Mouse (Mus musculus): ENCODE data around the gene Lcp1. TPM values are rescaled to one million over a fixed set of nuclear protein-coding genes. Genes with fewer than 3 reads are reported as not detected.

The Lcp1 gene
- polyA plus RNA-seq, 1 experiment = 71.2 TPM

GRCm38 (mm10) chr14:75279716-75280115, 148.8 kb downstream of the Lcp1 start:
- no peak for TF ChIP-seq POLR2A (IDR thresholded peaks at IDR 0.05; ENCODE audit: control insufficient read depth, extremely low read depth, insufficient read depth, low read length, poor library complexity)
- no peak for TF ChIP-seq CTCF (IDR thresholded peaks at IDR 0.05; ENCODE audit: borderline replicate concordance, control insufficient read depth, extremely low read depth, insufficient read depth, low read length, poor library complexity)
- H3K27me3 ChIP-seq (ENCODE audit: control insufficient read depth, insufficient read depth, low read length) = no peaks in the 10 kb centered on the region
- no peak for DNase-seq
- H3K27ac ChIP-seq (ENCODE audit: control insufficient read depth, insufficient read depth, low read length) = no peak overlapping the region
- H3K36me3 ChIP-seq (ENCODE audit: control insufficient read depth, insufficient read depth, low read length) = no peaks in the 10 kb centered on the region
- H3K4me1 ChIP-seq (replicated peaks; ENCODE audit: control insufficient read depth, insufficient read depth, low read length) = peaks cover 2% of the 10 kb centered on the region; the same call in 1 of the 2 replicates
- no peak overlapping the region for H3K4me3 ChIP-seq (ENCODE audit: control insufficient read depth, insufficient read depth, low read length)
- WGBS = 89% methylated on average over 6 of the region's 6 CpGs

GRCm38 (mm10) chr14:75280406-75280805, 149.5 kb downstream of the Lcp1 start:
- TF ChIP-seq CTCF (IDR thresholded peaks at IDR 0.05; ENCODE audit: borderline replicate concordance, control insufficient read depth, extremely low read depth, insufficient read depth, low read length, poor library complexity) (no peak), POLR2A (IDR thresholded peaks at IDR 0.05; ENCODE audit: control insufficient read depth, extremely low read depth, insufficient read depth, low read length, poor library complexity) (no peak)
- no peaks in the 10 kb centered on the region for H3K27me3 ChIP-seq (ENCODE audit: control insufficient read depth, insufficient read depth, low read length)
- no peak overlapping the region for H3K27ac ChIP-seq (ENCODE audit: control insufficient read depth, insufficient read depth, low read length)
- 89% methylated on average over 5 of the region's 5 CpGs for WGBS
- DNase-seq = no peak
- H3K36me3 ChIP-seq (ENCODE audit: control insufficient read depth, insufficient read depth, low read length) = no peaks in the 10 kb centered on the region
- peaks cover 2% of the 10 kb centered on the region; the same call in 1 of the 2 replicates for H3K4me1 ChIP-seq (replicated peaks; ENCODE audit: control insufficient read depth, insufficient read depth, low read length)
- H3K4me3 ChIP-seq (ENCODE audit: control insufficient read depth, insufficient read depth, low read length) = no peak overlapping the region

Other genes with a start within 250 kb of the Lcp1 start
- gene Lrch1, start 183.2 kb upstream of the Lcp1 start, polyA plus RNA-seq (2012; rRNA removed) = 27.5 and 30.1 TPM in 2 replicates
- 2.7 and 2.9 TPM in 2 replicates for gene Rubcnl, start 115.1 kb upstream of the Lcp1 start, polyA plus RNA-seq (2012; rRNA removed)
- gene Lrrc63, start 220 bp upstream of the Lcp1 start, polyA plus RNA-seq (2012; rRNA removed) = 0.04 TPM in 1 of 2 replicates, not detected in the other
- gene Cpb2, start 111.2 kb downstream of the Lcp1 start, polyA plus RNA-seq (2012; rRNA removed) = 0.29 TPM in 1 of 2 replicates, not detected in the other
- gene Zc3h13, start 153.3 kb downstream of the Lcp1 start, polyA plus RNA-seq (2012; rRNA removed) = 12.5 and 12.8 TPM in 2 replicates